Mouse (Mus musculus): ENCODE measurements around the gene Nt5c2. TPM values are rescaled to one million over a fixed set of nuclear protein-coding genes. Genes with fewer than 3 reads are reported as not detected.
A peak's percentile ranks its signal among the peaks of the same experiment; 100 is the strongest.

The Nt5c2 gene
- total and polyA plus RNA-seq, 2 experiments from 2014 or later = 64.1 to 81.8 TPM

DNA sequence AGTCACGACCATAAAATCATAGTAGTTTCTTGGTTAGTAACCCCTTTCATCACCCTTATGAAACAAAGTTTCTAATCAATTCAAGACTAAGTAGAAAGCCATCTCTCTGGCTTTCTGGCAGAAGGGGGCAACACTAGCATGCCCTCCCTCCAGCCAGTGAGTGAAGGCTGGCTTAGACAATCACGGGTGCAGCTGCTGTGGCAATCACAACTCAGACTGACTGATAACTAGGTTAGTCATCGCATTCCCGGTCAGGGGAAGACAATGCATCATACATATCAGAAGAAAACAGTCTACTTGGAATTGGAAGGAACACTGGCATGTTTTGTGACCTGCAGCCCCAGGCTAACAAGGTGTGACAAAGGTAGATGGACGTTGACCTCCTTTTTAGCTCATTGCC, 115.1 kb downstream of the Nt5c2 start:
- TF ChIP-seq CTCF (IDR thresholded peaks at IDR 0.05) = no peak
- H3K36me3 ChIP-seq (ENCODE audit: insufficient read depth, low read length) = peaks cover 14% of the 10 kb centered on the region
- no peak for ATAC-seq (ENCODE audit: low FRiP score)
- 83% methylated on average over 5 of the region's 5 CpGs for WGBS
- H3K9me3 ChIP-seq (ENCODE audit: low read length) = no peaks in the 10 kb centered on the region
- H3K27ac ChIP-seq (ENCODE audit: low read depth, low read length) = no peak overlapping the region
- H3K9ac ChIP-seq (replicated peaks; ENCODE audit: low read length, poor library complexity, severe bottlenecking) = no peak overlapping the region
- no peak for DNase-seq (ENCODE audit: low spot score)
- H3K4me2 ChIP-seq (ENCODE audit: low read depth, low read length, poor library complexity, severe bottlenecking) = no peak overlapping the region
- H3K4me3 ChIP-seq (ENCODE audit: low read depth, low read length) = no peak overlapping the region
- no peaks in the 10 kb centered on the region for H3K4me1 ChIP-seq (ENCODE audit: insufficient read depth, low read length)
- no peaks in the 10 kb centered on the region for H3K27me3 ChIP-seq (ENCODE audit: insufficient read depth, low read length)

GRCm38 (mm10) chr19:46899306-46899705, 115.6 kb downstream of the Nt5c2 start:
- Histone ChIP-seq H3K27me3 (ENCODE audit: insufficient read depth, low read length) (no peaks in the 10 kb centered on the region), H3K4me2 (ENCODE audit: low read depth, low read length, poor library complexity, severe bottlenecking) (no peak overlapping the region), H3K4me1 (ENCODE audit: insufficient read depth, low read length) (no peaks in the 10 kb centered on the region), H3K9ac (replicated peaks; ENCODE audit: low read length, poor library complexity, severe bottlenecking) (no peak overlapping the region), H3K9me3 (ENCODE audit: low read length) (no peaks in the 10 kb centered on the region), H3K4me3 (ENCODE audit: low read depth, low read length) (no peak overlapping the region), H3K36me3 (ENCODE audit: insufficient read depth, low read length) (peaks cover 14% of the 10 kb centered on the region), H3K27ac (ENCODE audit: low read depth, low read length) (no peak overlapping the region)
- TF ChIP-seq CTCF (IDR thresholded peaks at IDR 0.05) = no peak
- ATAC-seq (ENCODE audit: low FRiP score) = no peak
- WGBS = 58% methylated on average over 5 of the region's 5 CpGs
- peak; percentile 10 for DNase-seq (ENCODE audit: low spot score)

- H3K4me2 ChIP-seq (ENCODE audit: low read depth, low read length, poor library complexity, severe bottlenecking) = no peak overlapping the region
- peaks cover 18% of the 10 kb centered on the region for H3K36me3 ChIP-seq (ENCODE audit: insufficient read depth, low read length)
- 94% methylated on average over 5 of the region's 5 CpGs for WGBS
- no peak for TF ChIP-seq CTCF (IDR thresholded peaks at IDR 0.05)
- DNase-seq (ENCODE audit: low spot score) (no peak), ATAC-seq (ENCODE audit: low FRiP score) (no peak)
- no peaks in the 10 kb centered on the region for H3K4me1 ChIP-seq (ENCODE audit: insufficient read depth, low read length)
- H3K9me3 ChIP-seq (ENCODE audit: low read length) = no peaks in the 10 kb centered on the region
- no peaks in the 10 kb centered on the region for H3K27me3 ChIP-seq (ENCODE audit: insufficient read depth, low read length)
- no peak overlapping the region for H3K27ac ChIP-seq (ENCODE audit: low read depth, low read length)
- H3K9ac ChIP-seq (replicated peaks; ENCODE audit: low read length, poor library complexity, severe bottlenecking) = no peak overlapping the region
- no peak overlapping the region for H3K4me3 ChIP-seq (ENCODE audit: low read depth, low read length)
Observed at GRCm38 (mm10) chr19:46898222-46898621, 116.7 kb downstream of the Nt5c2 start.

- TF ChIP-seq CTCF (IDR thresholded peaks at IDR 0.05) = peak; percentile 42
- DNase-seq (ENCODE audit: low spot score) = no peak
- Histone ChIP-seq H3K27ac (ENCODE audit: low read depth, low read length) (no peak overlapping the region), H3K9me3 (ENCODE audit: low read length) (no peaks in the 10 kb centered on the region), H3K36me3 (ENCODE audit: insufficient read depth, low read length) (peaks cover 22% of the 10 kb centered on the region), H3K4me3 (ENCODE audit: low read depth, low read length) (no peak overlapping the region), H3K9ac (replicated peaks; ENCODE audit: low read length, poor library complexity, severe bottlenecking) (no peak overlapping the region), H3K27me3 (ENCODE audit: insufficient read depth, low read length) (no peaks in the 10 kb centered on the region), H3K4me2 (ENCODE audit: low read depth, low read length, poor library complexity, severe bottlenecking) (no peak overlapping the region), H3K4me1 (ENCODE audit: insufficient read depth, low read length) (no peaks in the 10 kb centered on the region)
- WGBS = 82% methylated on average over 3 of the region's 3 CpGs
- ATAC-seq (ENCODE audit: low FRiP score) = no peak
Observed at GRCm38 (mm10) chr19:46897135-46897534, 117.8 kb downstream of the Nt5c2 start.

DNA sequence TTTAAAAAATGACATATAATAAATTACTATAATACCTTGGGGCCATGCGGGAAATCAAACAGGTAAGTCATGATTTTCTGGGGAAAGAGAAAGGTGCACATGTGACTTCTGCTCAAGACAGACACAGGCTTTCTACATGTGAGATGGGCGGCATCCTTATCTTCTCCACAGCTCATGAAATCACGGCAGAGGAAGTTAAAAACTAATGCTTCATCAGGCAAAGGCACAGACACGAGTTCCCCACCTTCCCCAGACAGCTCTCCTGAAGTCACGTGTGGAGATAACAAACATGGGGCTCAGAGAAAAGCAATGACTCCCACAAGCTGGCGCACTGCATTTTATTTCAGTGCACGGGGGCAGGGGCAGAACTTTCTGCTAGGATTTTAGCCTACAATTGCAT, 121.5 kb downstream of the Nt5c2 start:
- Histone ChIP-seq H3K4me1 (ENCODE audit: insufficient read depth, low read length) (no peaks in the 10 kb centered on the region), H3K36me3 (ENCODE audit: insufficient read depth, low read length) (peaks cover 54% of the 10 kb centered on the region), H3K9ac (replicated peaks; ENCODE audit: low read length, poor library complexity, severe bottlenecking) (no peak overlapping the region), H3K27ac (ENCODE audit: low read depth, low read length) (no peak overlapping the region), H3K27me3 (ENCODE audit: insufficient read depth, low read length) (no peaks in the 10 kb centered on the region), H3K9me3 (ENCODE audit: low read length) (no peaks in the 10 kb centered on the region), H3K4me2 (ENCODE audit: low read depth, low read length, poor library complexity, severe bottlenecking) (no peak overlapping the region), H3K4me3 (ENCODE audit: low read depth, low read length) (no peak overlapping the region)
- TF ChIP-seq CTCF (IDR thresholded peaks at IDR 0.05) = no peak
- 90% methylated on average over 7 of the region's 7 CpGs for WGBS
- ATAC-seq (ENCODE audit: low FRiP score) = no peak
- no peak for DNase-seq (ENCODE audit: low spot score)

- WGBS = 88% methylated on average over 3 of the region's 3 CpGs
- no peak for TF ChIP-seq CTCF (IDR thresholded peaks at IDR 0.05)
- no peak for ATAC-seq (ENCODE audit: low FRiP score)
Observed at GRCm38 (mm10) chr19:46892856-46893255, 122.1 kb downstream of the Nt5c2 start.

More at GRCm38 (mm10) chr19:46892856-46893255, 122.1 kb downstream of the Nt5c2 start:
- DNase-seq (ENCODE audit: low spot score) = no peak
- no peaks in the 10 kb centered on the region for H3K27me3 ChIP-seq (ENCODE audit: insufficient read depth, low read length)
- no peak overlapping the region for H3K9ac ChIP-seq (replicated peaks; ENCODE audit: low read length, poor library complexity, severe bottlenecking)
- no peak overlapping the region for H3K4me3 ChIP-seq (ENCODE audit: low read depth, low read length)
- no peak overlapping the region for H3K4me2 ChIP-seq (ENCODE audit: low read depth, low read length, poor library complexity, severe bottlenecking)
- H3K9me3 ChIP-seq (ENCODE audit: low read length) = no peaks in the 10 kb centered on the region
- no peak overlapping the region for H3K27ac ChIP-seq (ENCODE audit: low read depth, low read length)
- H3K36me3 ChIP-seq (ENCODE audit: insufficient read depth, low read length) = peaks cover 55% of the 10 kb centered on the region
- no peaks in the 10 kb centered on the region for H3K4me1 ChIP-seq (ENCODE audit: insufficient read depth, low read length)

All from midbrain, postnatal 0 days (tissue).